Mouse (Mus musculus) testis, adult 2 months (tissue): Measurements from ENCODE around the gene Chka.

Experiments
- CTCF ChIP-seq: fragments of 200-500 bp; IDR thresholded peaks from 2 replicates; pipeline ENCODE4 v1.5.1; 2012; ENCODE audit warnings: low read depth, mild to moderate bottlenecking, inconsistent platforms, low read length, moderate library complexity; ENCODE audit not compliant: control insufficient read depth, insufficient read depth, insufficient replicate concordance
- POLR2A ChIP-seq: fragments of 200-500 bp; IDR thresholded peaks from 2 replicates; pipeline ENCODE4 v1.6.1; 2012; ENCODE audit warnings: low read depth, mild to moderate bottlenecking, inconsistent platforms, low read length, moderate library complexity; ENCODE audit not compliant: control insufficient read depth

- TF ChIP-seq POLR2A (0 out of 2 replicates have a peak, but pooled peaks have one; percentile 6), CTCF (no peak)
These were observed 44.6 kb downstream of the Chka start for GRCm38 (mm10) chr19:3896208-3896607.
